Mouse (Mus musculus): ENCODE data around the gene Wdr18.
A peak's percentile ranks its signal among the peaks of the same experiment; 100 is the strongest.

The Wdr18 gene

GRCm38 (mm10) chr10:79927324-79928029 is 32.5 kb upstream of the Wdr18 start:
- DNase-seq = peak; percentile 76

GRCm38 (mm10) chr10:79928030-79928694 is 31.8 kb upstream of the Wdr18 start:
- peak; percentile 75 for DNase-seq

- DNase-seq = no peak
These were observed 30.8 kb upstream of the Wdr18 start for GRCm38 (mm10) chr10:79928907-79929701.

GRCm38 (mm10) chr10:79929967-79930825 is 29.8 kb upstream of the Wdr18 start:
- no peak for DNase-seq

GRCm38 (mm10) chr10:79930826-79931186 is 29.1 kb upstream of the Wdr18 start:
- DNase-seq = no peak

- no peak for DNase-seq
These were observed 28.2 kb upstream of the Wdr18 start for GRCm38 (mm10) chr10:79931797-79932196.

GRCm38 (mm10) chr10:79932736-79933135 is 27.2 kb upstream of the Wdr18 start:
- peak; percentile 89 for DNase-seq

- no peak for DNase-seq
These were observed 26.7 kb upstream of the Wdr18 start for GRCm38 (mm10) chr10:79933145-79933679.

GRCm38 (mm10) chr10:79933861-79934260 is 26.1 kb upstream of the Wdr18 start:
- no peak for DNase-seq

GRCm38 (mm10) chr10:79934272-79934721 is 25.7 kb upstream of the Wdr18 start:
- peak; percentile 97 for DNase-seq

- no peak for DNase-seq
These were observed 25.0 kb upstream of the Wdr18 start for GRCm38 (mm10) chr10:79934794-79935569.

GRCm38 (mm10) chr10:79936284-79936910 is 23.6 kb upstream of the Wdr18 start:
- peak; percentile 62 for DNase-seq

- peak; percentile 94 for DNase-seq
These were observed 23.0 kb upstream of the Wdr18 start for GRCm38 (mm10) chr10:79936911-79937441.

- no peak for DNase-seq
These were observed 22.0 kb upstream of the Wdr18 start for GRCm38 (mm10) chr10:79937775-79938526.

GRCm38 (mm10) chr10:79940749-79941148 is 19.2 kb upstream of the Wdr18 start:
- no peak for DNase-seq

- no peak for DNase-seq
These were observed 17.0 kb upstream of the Wdr18 start for GRCm38 (mm10) chr10:79942988-79943387.

- DNase-seq = no peak
These were observed 16.5 kb upstream of the Wdr18 start for GRCm38 (mm10) chr10:79943471-79943901.

GRCm38 (mm10) chr10:79945507-79946234 is 14.3 kb upstream of the Wdr18 start:
- DNase-seq = peak; percentile 55

- no peak for DNase-seq
These were observed 13.1 kb upstream of the Wdr18 start for GRCm38 (mm10) chr10:79946752-79947322.

All from lung, postnatal 10 days (tissue).